Mouse (Mus musculus) heart, postnatal 0 days (tissue): Measurements from ENCODE around the gene Slc6a18. TPM values are rescaled to one million over a fixed set of nuclear protein-coding genes. Genes with fewer than 3 reads are reported as not detected.
"Not testable (repeated sequence)": the region's sequence is repeated elsewhere in the genome, so short reads cannot be mapped to it uniquely, and the experiment has no call there.

Experiments
- ATAC-seq: fragments of 200-750 bp; cut with Nextera tagmentation; 2 replicates; pipeline ENCODE4 v1.8.0; 2017; ENCODE audit warnings: low read depth, moderate number of reproducible peaks, moderate library complexity; ENCODE audit not compliant: insufficient read depth
- DNase-seq: peaks from one replicate; pipeline ENCODE4 v3.0.0-alpha.2; 2016; ENCODE audit warnings: low spot score
- H3K27ac ChIP-seq: fragments of 300-500 bp; sonication (generic); 2 replicates; pipeline ENCODE4 v1.5.1; 2014; ENCODE audit warnings: low read depth, mild to moderate bottlenecking
- H3K27me3 ChIP-seq: fragments of 300-500 bp; sonication (generic); 2 replicates; pipeline ENCODE4 v1.6.1; 2014; ENCODE audit warnings: low read length, mixed read lengths; ENCODE audit not compliant: control insufficient read depth, insufficient read depth
- H3K36me3 ChIP-seq: fragments of 300-500 bp; sonication (generic); replicated peaks from 2 replicates; pipeline ENCODE4 v1.6.1; 2014; ENCODE audit warnings: low read length, mixed read lengths; ENCODE audit not compliant: control insufficient read depth, insufficient read depth
- H3K4me1 ChIP-seq: fragments of 300-500 bp; sonication (generic); 2 replicates; pipeline ENCODE4 v1.6.1; 2014; ENCODE audit warnings: antibody characterized with exemption; ENCODE audit not compliant: control insufficient read depth, insufficient read depth
- H3K4me2 ChIP-seq: fragments of 300-500 bp; sonication (generic); 2 replicates; pipeline ENCODE4 v1.6.1; 2014; ENCODE audit warnings: low read depth, mild to moderate bottlenecking, low read length, moderate library complexity
- H3K4me3 ChIP-seq: fragments of 300-500 bp; sonication (generic); 2 replicates; pipeline ENCODE4 v1.5.1; 2014; ENCODE audit warnings: low read depth, low read length
- H3K9ac ChIP-seq: fragments of 300-500 bp; sonication (generic); replicated peaks from 2 replicates; pipeline ENCODE4 v1.6.1; 2014; ENCODE audit warnings: low read depth, low read length, mixed read lengths
- H3K9me3 ChIP-seq: fragments of 300-500 bp; sonication (generic); replicated peaks from 2 replicates; pipeline ENCODE4 v1.6.1; 2016; ENCODE audit warnings: low read length; ENCODE audit not compliant: control insufficient read depth
- CTCF ChIP-seq: IDR thresholded peaks from 2 replicates; pipeline ENCODE4 v1.5.1; 2016; ENCODE audit warnings: antibody characterized with exemption, control low read depth, low read depth
- EP300 ChIP-seq: IDR thresholded peaks from 2 replicates; pipeline ENCODE4 v1.6.1; 2016; ENCODE audit warnings: antibody characterized with exemption, low read depth
- WGBS: fragments of 180-500 bp; shearing (Covaris S2); extraction: QIAGEN DNeasy Blood & Tissue Kit; methylation state at CpG from one replicate; pipeline ENCODE4 v1.1.7; 2014; 5-methylcytosine and 5-hydroxymethylcytosine counted together
- polyA plus RNA-seq: library from polyadenylated mRNA; unstranded; fragments of >200 nt; fragmentation: Nextera tagmentation; extraction: Ambion mirVana; gene quantifications from 2 replicates; pipeline ENCODE4 v1.2.1, GENCODE M21; 2015
- total RNA-seq: library from RNA; depleted of rRNA; stranded (reverse); fragments of >200 nt; gene quantifications from 2 replicates; pipeline ENCODE4 v1.2.3, GENCODE M21; 2014; ENCODE audit warnings: low replicate concordance

Slc6a18 gene
- total and polyA plus RNA-seq, 2 experiments from 2014 or later: not detected

- 78% methylated on average over 4 of the region's 4 CpGs for WGBS
- Histone ChIP-seq H3K36me3 (no peaks in the 10 kb centered on the region), H3K4me2 (no peak overlapping the region), H3K4me3 (no peak overlapping the region), H3K27ac (no peak overlapping the region), H3K4me1 (peaks cover 7% of the 10 kb centered on the region; the same call in 1 of the 2 replicates), H3K9me3 (no peaks in the 10 kb centered on the region), H3K9ac (no peak overlapping the region), H3K27me3 (no peaks in the 10 kb centered on the region)
- no peak for TF ChIP-seq CTCF
- TF ChIP-seq EP300: no peak
- ATAC-seq (no peak), DNase-seq (no peak)
These were observed 35.4 kb upstream of the Slc6a18 start for GRCm38 (mm10) chr13:73713204-73713603.

GRCm38 (mm10) chr13:73712228-73712627 lies 34.4 kb upstream of the Slc6a18 start:
- Histone ChIP-seq H3K36me3 (no peaks in the 10 kb centered on the region), H3K4me3 (no peak overlapping the region), H3K27me3 (no peaks in the 10 kb centered on the region), H3K9ac (no peak overlapping the region), H3K4me1 (peaks cover 7% of the 10 kb centered on the region; the same call in 1 of the 2 replicates), H3K27ac (no peak overlapping the region), H3K4me2 (no peak overlapping the region), H3K9me3 (no peaks in the 10 kb centered on the region)
- TF ChIP-seq CTCF (no peak), EP300 (no peak)
- ATAC-seq (no peak), DNase-seq (no peak)
- WGBS: 68% methylated on average over 3 of the region's 3 CpGs

- no peak for TF ChIP-seq EP300
- no peak for TF ChIP-seq CTCF
- ATAC-seq: no peak
- H3K4me1 ChIP-seq: peaks cover 7% of the 10 kb centered on the region; the same call in 1 of the 2 replicates
- WGBS: 85% methylated on average over 5 of the region's 5 CpGs
- H3K4me2 ChIP-seq: no peak overlapping the region
- H3K27me3 ChIP-seq: no peaks in the 10 kb centered on the region
- H3K27ac ChIP-seq: no peak overlapping the region
- no peak for DNase-seq
- H3K36me3 ChIP-seq: no peaks in the 10 kb centered on the region
- H3K9ac ChIP-seq: no peak overlapping the region
- no peaks in the 10 kb centered on the region for H3K9me3 ChIP-seq
- no peak overlapping the region for H3K4me3 ChIP-seq
These were observed 34.0 kb upstream of the Slc6a18 start for GRCm38 (mm10) chr13:73711803-73712202.

GRCm38 (mm10) chr13:73711221-73711620 lies 33.4 kb upstream of the Slc6a18 start:
- H3K9me3 ChIP-seq: no peaks in the 10 kb centered on the region
- no peak overlapping the region for H3K27ac ChIP-seq
- H3K36me3 ChIP-seq: no peaks in the 10 kb centered on the region
- H3K4me3 ChIP-seq: no peak overlapping the region
- H3K4me2 ChIP-seq: no peak overlapping the region
- H3K27me3 ChIP-seq: no peaks in the 10 kb centered on the region
- 61% methylated on average over 5 of the region's 5 CpGs for WGBS
- H3K9ac ChIP-seq: no peak overlapping the region
- DNase-seq (no peak), ATAC-seq (0 out of 2 replicates have a peak, but pooled peaks have one; percentile 29)
- peaks cover 7% of the 10 kb centered on the region; the same call in 1 of the 2 replicates for H3K4me1 ChIP-seq
- TF ChIP-seq CTCF (no peak), EP300 (no peak)

GRCm38 (mm10) chr13:73709491-73709890 lies 31.7 kb upstream of the Slc6a18 start:
- H3K9ac ChIP-seq: no peak overlapping the region
- H3K27ac ChIP-seq: no peak overlapping the region; the same call in 1 of the 2 replicates
- no peak for ATAC-seq
- H3K27me3 ChIP-seq: no peaks in the 10 kb centered on the region
- peaks cover 7% of the 10 kb centered on the region; the same call in 1 of the 2 replicates for H3K4me1 ChIP-seq
- no peak overlapping the region for H3K4me3 ChIP-seq
- 66% methylated on average over 6 of the region's 6 CpGs for WGBS
- DNase-seq: no peak
- no peak for TF ChIP-seq CTCF
- H3K4me2 ChIP-seq: no peak overlapping the region
- H3K36me3 ChIP-seq: no peaks in the 10 kb centered on the region
- no peaks in the 10 kb centered on the region for H3K9me3 ChIP-seq

- Histone ChIP-seq H3K27ac (peak within 1 kb of the TSS; percentile 49; the same call in 1 of the 2 replicates), H3K4me2 (no peak within 1 kb of the TSS), H3K9ac (no peak within 1 kb of the TSS), H3K36me3 (no peaks in the 10 kb centered on the region), H3K9me3 (no peaks in the 10 kb centered on the region), H3K4me1 (no peaks in the 10 kb centered on the region), H3K4me3 (no peak within 1 kb of the TSS), H3K27me3 (no peaks in the 10 kb centered on the region)
- TF ChIP-seq EP300 (no peak), CTCF (no peak)
- ATAC-seq: no peak
- no peak for DNase-seq
- 82% methylated on average over 7 of the region's 7 CpGs for WGBS
These were observed 27.0 kb upstream of the Slc6a18 start, which contains the start of gene Slc6a19 for GRCm38 (mm10) chr13:73704694-73705325. Slc6a19 (minus strand) TSS chr13:73704865.

GRCm38 (mm10) chr13:73703486-73703885 lies 25.7 kb upstream of the Slc6a18 start:
- not testable (repeated sequence) for ATAC-seq

More at GRCm38 (mm10) chr13:73703486-73703885, 25.7 kb upstream of the Slc6a18 start:
- not testable (repeated sequence) for H3K4me1 ChIP-seq, H3K36me3 ChIP-seq, H3K4me3 ChIP-seq, H3K27me3 ChIP-seq, H3K4me2 ChIP-seq, H3K9ac ChIP-seq, DNase-seq, H3K9me3 ChIP-seq
- 53% methylated on average over 4 of the region's 4 CpGs for WGBS
- H3K27ac ChIP-seq: peak overlapping the region; percentile 49; the same call in 1 of the 2 replicates
